Mouse (Mus musculus) liver, embryonic 14.5 days (tissue): ENCODE results near the gene 1700011L22Rik. TPM values are rescaled to one million over a fixed set of nuclear protein-coding genes. Genes with fewer than 3 reads are reported as not detected.

Experiments
- ATAC-seq: fragments of 200-750 bp; cut with Nextera tagmentation; 2 replicates; pipeline ENCODE4 v1.8.0; 2017; ENCODE audit warnings: moderate number of reproducible peaks, mild to moderate bottlenecking, moderate library complexity; ENCODE audit not compliant: insufficient read depth
- DNase-seq, 3 experiments: peaks; one replicate each; pipeline ENCODE4 v3.0.0-alpha.2; 2012 to 2013; ENCODE audit warnings: low read depth in 3 of 3, low spot score in 3 of 3
- H3K27ac ChIP-seq: fragments of 300-500 bp; sonication (generic); 2 replicates; pipeline ENCODE4 v1.5.1; 2014; ENCODE audit warnings: moderate library complexity, mild to moderate bottlenecking, control low read depth, inconsistent platforms
- H3K27me3 ChIP-seq: fragments of 300-500 bp; sonication (generic); 2 replicates; pipeline ENCODE4 v1.6.1; 2014; ENCODE audit warnings: mild to moderate bottlenecking, low read length, moderate library complexity; ENCODE audit not compliant: control insufficient read depth, insufficient read depth
- H3K36me3 ChIP-seq: fragments of 300-500 bp; sonication (generic); replicated peaks from 2 replicates; pipeline ENCODE4 v1.6.1; 2014; ENCODE audit warnings: low read depth; ENCODE audit not compliant: control insufficient read depth, insufficient read depth
- H3K4me1 ChIP-seq, 2 experiments: fragments of 200-500 bp in 1 of 2; fragments of 300-500 bp in 1 of 2; sonication (generic) in 1 of 2; replicated peaks; 2 replicates each; pipeline ENCODE4 v1.6.1; 2012 to 2014; ENCODE audit warnings: antibody characterized with exemption in 1 of 2, inconsistent platforms in 1 of 2, low read length in 1 of 2; ENCODE audit not compliant: control insufficient read depth in 2 of 2, insufficient read depth in 2 of 2
- H3K4me2 ChIP-seq: fragments of 300-500 bp; sonication (generic); 2 replicates; pipeline ENCODE4 v1.6.1; 2014; ENCODE audit warnings: low read depth, mild to moderate bottlenecking, control low read depth, moderate library complexity
- H3K4me3 ChIP-seq, 2 experiments: fragments of 200-500 bp in 1 of 2; fragments of 300-500 bp in 1 of 2; sonication (generic) in 1 of 2; 2 replicates each; pipeline ENCODE4 v1.5.1; 2012 to 2014; ENCODE audit warnings: low read depth in 2 of 2, low read length in 2 of 2, mild to moderate bottlenecking in 2 of 2, control low read depth in 1 of 2, inconsistent platforms in 1 of 2, moderate library complexity in 1 of 2; ENCODE audit not compliant: insufficient read depth in 1 of 2
- H3K9ac ChIP-seq: fragments of 300-500 bp; sonication (generic); replicated peaks from 2 replicates; pipeline ENCODE4 v1.6.1; 2014; ENCODE audit warnings: mild to moderate bottlenecking, control low read depth, moderate library complexity
- H3K9me3 ChIP-seq: fragments of 300-500 bp; sonication (generic); 2 replicates; pipeline ENCODE4 v1.6.1; 2016; ENCODE audit warnings: low read length, mixed read lengths; ENCODE audit not compliant: control insufficient read depth
- CTCF ChIP-seq: IDR thresholded peaks from 2 replicates; pipeline ENCODE4 v1.5.1; 2016; ENCODE audit warnings: antibody characterized with exemption, low read depth, control low read depth
- EP300 ChIP-seq: IDR thresholded peaks from 2 replicates; pipeline ENCODE4 v1.6.1; 2016; ENCODE audit warnings: antibody characterized with exemption, low read depth
- WGBS: fragments of 180-500 bp; shearing (Covaris S2); extraction: QIAGEN DNeasy Blood & Tissue Kit; methylation state at CpG from one replicate; pipeline ENCODE4 v1.1.7; 2014; ENCODE audit not compliant: insufficient replicate concordance; 5-methylcytosine and 5-hydroxymethylcytosine counted together
- polyA plus RNA-seq, 2 experiments: library from polyadenylated mRNA; depleted of rRNA in 1 of 2; stranded (reverse) in 1 of 2; unstranded in 1 of 2; fragments of >200 nt; fragmentation: Nextera tagmentation in 1 of 2; extraction: Ambion mirVana in 1 of 2; gene quantifications; 2 replicates each; pipeline versions ENCODE4 v1.2.1 to v1.2.3; 2012 to 2014

The 1700011L22Rik gene
- polyA plus RNA-seq, 2 experiments, result not detected

GRCm38 (mm10) chr8:79284626-79285025, 36.3 kb upstream of the 1700011L22Rik start:
- WGBS, result 79% methylated on average over 3 of the region's 3 CpGs
- Histone ChIP-seq H3K4me3 (no peak overlapping the region), H3K4me2 (no peak overlapping the region), H3K27ac (no peak overlapping the region), H3K4me1 (no peaks in the 10 kb centered on the region), H3K27me3 (no peaks in the 10 kb centered on the region), H3K9me3 (no peaks in the 10 kb centered on the region), H3K36me3 (no peaks in the 10 kb centered on the region), H3K9ac (no peak overlapping the region)
- DNase-seq (no peak), ATAC-seq (no peak)
- TF ChIP-seq CTCF (no peak), EP300 (no peak)

DNA sequence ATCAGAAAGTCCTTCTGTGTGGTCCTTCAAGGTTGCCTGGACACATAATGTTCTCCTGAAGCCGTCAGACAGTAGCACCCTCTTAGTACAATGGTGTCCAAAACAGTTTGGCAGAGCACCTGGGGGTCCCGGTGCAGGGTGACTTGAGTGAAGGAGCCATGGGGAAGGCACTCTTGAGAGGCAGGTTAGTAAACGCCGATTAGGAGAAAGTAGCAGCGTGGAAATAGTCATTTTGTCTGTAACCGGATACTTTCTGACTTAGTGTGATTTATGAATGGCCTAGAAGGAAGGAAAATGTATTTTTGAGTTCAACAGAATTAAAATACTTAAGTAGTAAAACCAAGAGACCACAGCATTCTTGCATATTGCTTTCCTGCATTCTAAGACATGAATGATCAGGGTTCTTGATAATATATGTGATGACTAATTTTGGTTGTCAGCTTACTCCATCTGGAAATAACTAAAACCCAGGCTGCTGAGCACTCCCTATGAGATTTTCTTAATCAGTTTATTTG, 33.1 kb upstream of the 1700011L22Rik start:
- DNase-seq (no peak), ATAC-seq (no peak)
- no peaks in the 10 kb centered on the region for H3K4me1 ChIP-seq
- no peak overlapping the region for H3K4me2 ChIP-seq
- H3K9me3 ChIP-seq, result no peaks in the 10 kb centered on the region
- no peak overlapping the region for H3K4me3 ChIP-seq
- no peak overlapping the region for H3K9ac ChIP-seq
- TF ChIP-seq CTCF (no peak), EP300 (no peak)
- no peak overlapping the region for H3K27ac ChIP-seq
- no peaks in the 10 kb centered on the region for H3K27me3 ChIP-seq
- H3K36me3 ChIP-seq, result no peaks in the 10 kb centered on the region
- 70% methylated on average over 6 of the region's 6 CpGs for WGBS

DNA sequence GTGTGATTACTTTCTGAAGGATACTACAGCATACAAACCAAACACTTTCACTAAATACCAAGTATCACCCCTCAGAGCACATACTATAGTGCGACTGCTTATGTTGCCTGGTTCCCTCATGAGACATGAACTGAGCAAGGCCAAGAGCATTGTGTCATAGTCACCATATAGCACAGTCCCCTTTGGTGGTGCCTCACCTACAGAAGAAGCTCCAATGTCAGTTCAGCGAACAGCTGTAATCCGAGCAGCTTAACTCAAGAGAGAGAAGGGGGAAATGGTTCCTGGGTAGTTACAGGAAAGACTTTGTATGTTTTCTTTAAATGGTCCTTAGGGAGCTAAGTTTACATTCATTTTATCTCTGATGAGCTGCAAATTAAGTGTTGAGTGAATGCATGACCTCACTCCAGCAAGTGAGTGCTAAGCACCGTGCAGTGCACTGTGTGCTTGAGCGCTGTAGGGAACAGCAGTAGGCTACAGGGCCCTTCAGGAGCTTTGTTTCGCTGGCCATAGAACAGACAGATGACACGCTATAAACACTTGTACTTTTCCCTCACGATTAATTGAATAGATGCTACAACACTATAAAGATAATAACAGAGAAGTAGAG, 29.0 kb upstream of the 1700011L22Rik start:
- no peak for ATAC-seq
- H3K4me3 ChIP-seq, result no peak overlapping the region
- 77% methylated on average over 8 of the region's 8 CpGs for WGBS
- H3K9me3 ChIP-seq, result no peaks in the 10 kb centered on the region
- H3K27ac ChIP-seq, result no peak overlapping the region
- no peak overlapping the region for H3K9ac ChIP-seq
- no peaks in the 10 kb centered on the region for H3K4me1 ChIP-seq
- no peaks in the 10 kb centered on the region for H3K27me3 ChIP-seq
- no peak overlapping the region for H3K4me2 ChIP-seq
- H3K36me3 ChIP-seq, result no peaks in the 10 kb centered on the region
- no peak for DNase-seq
- TF ChIP-seq EP300 (no peak), CTCF (no peak)

DNA sequence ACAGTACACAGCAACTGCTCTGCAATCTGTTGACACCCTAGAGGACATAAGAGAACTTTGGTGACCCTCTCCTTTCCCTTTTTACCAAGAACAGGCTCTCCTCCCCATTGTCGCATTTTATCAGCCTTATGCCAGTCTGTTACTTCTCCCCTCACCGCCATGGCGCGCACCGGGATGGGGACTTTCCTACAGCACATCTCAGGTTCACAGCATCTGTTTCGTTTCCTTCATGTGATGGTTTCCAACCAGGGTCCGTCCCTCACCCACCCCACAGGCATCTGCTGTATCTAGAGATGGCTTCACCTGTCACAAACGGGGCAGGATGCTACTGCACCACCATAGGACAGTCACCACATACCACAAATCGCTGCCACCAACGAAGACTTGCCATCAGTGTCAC, 26.6 kb upstream of the 1700011L22Rik start:
- H3K9me3 ChIP-seq, result no peaks in the 10 kb centered on the region
- no peak overlapping the region for H3K27ac ChIP-seq
- ATAC-seq (no peak), DNase-seq (no peak)
- H3K4me3 ChIP-seq, result no peak overlapping the region
- H3K36me3 ChIP-seq, result no peaks in the 10 kb centered on the region
- 81% methylated on average over 10 of the region's 10 CpGs for WGBS
- H3K4me2 ChIP-seq, result no peak overlapping the region
- H3K27me3 ChIP-seq, result no peaks in the 10 kb centered on the region
- no peak overlapping the region for H3K9ac ChIP-seq
- H3K4me1 ChIP-seq, result no peaks in the 10 kb centered on the region
- no peak for TF ChIP-seq EP300
- no peak for TF ChIP-seq CTCF

- no peaks in the 10 kb centered on the region for H3K4me1 ChIP-seq
- ATAC-seq (no peak), DNase-seq (no peak)
- no peaks in the 10 kb centered on the region for H3K36me3 ChIP-seq
- no peak overlapping the region for H3K9ac ChIP-seq
- WGBS, result 77% methylated on average over 6 of the region's 6 CpGs
- H3K4me2 ChIP-seq, result no peak overlapping the region
- TF ChIP-seq EP300 (no peak), CTCF (no peak)
- H3K27ac ChIP-seq, result no peak overlapping the region
- no peaks in the 10 kb centered on the region for H3K9me3 ChIP-seq
- H3K27me3 ChIP-seq, result no peaks in the 10 kb centered on the region
- no peak overlapping the region for H3K4me3 ChIP-seq
These were observed 25.4 kb upstream of the 1700011L22Rik start for GRCm38 (mm10) chr8:79273776-79274175.
